Mouse (Mus musculus) R1 (cell line): ENCODE data around the gene Habp2.
"Not testable (repeated sequence)": the region's sequence is repeated elsewhere in the genome, so short reads cannot be mapped to it uniquely, and the experiment has no call there.

Experiments
- DNase-seq: peaks from one replicate; pipeline ENCODE4 v3.0.0-alpha.2; 2018; ENCODE audit warnings: low read depth, low spot score

Habp2 gene

GRCm38 (mm10) chr19:56357374-56357708, 70.4 kb downstream of the Habp2 start:
- not testable (repeated sequence) for DNase-seq

DNA sequence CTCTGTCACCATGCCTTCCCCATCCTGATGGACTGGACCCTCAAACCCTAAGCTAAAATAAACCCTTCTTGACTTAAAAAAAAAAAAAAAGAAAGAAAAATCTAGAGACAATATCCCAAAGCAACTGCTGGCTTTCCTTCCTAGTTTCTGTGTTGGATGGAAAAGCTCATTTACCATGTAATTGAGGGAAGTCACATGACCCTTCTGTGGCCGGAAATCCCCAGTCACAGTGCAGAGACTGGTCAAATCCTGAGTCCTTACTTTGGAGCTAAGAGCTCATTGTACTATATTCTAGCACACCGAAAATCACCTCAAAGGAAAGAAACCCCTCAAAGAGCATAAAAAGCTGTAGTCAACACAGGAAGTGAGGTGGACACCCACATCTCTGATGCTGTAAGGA, 72.0 kb downstream of the Habp2 start:
- no peak for DNase-seq

DNA sequence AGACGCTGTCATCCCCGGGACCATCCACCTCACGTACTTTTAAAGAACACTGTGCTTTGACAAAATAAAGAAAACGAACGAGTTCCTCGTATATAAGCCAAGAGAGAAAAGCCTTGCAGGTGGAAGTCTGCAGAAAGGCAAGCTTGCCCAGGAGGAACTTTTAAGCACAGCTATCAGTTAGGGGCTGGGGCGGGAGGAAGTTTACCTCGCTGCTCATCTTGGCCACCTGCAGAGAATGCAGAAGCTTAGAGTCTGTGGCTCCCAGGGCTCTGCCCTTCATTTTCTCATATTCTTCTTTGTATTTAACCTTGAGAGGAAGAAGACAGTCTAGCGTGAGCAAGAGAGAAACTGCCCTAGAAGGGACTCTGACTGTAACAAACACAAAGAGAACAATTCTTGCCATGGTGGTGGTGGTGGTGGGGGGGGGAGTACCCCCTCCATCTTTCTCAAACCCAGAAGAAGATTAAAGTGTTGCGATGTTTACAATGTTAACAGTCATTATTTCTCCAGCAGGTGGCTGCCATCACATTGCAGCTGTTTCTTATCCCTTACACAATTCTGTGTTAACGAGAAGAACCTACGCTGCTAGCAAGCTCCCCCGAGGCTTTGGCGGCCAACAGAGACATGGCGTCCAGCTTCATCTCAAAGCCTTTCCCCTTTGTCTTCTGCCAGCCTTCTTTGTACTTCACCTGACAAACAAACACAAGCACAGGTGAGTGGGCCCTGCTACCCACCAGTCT, 77.0 kb downstream of the Habp2 start:
- DNase-seq: no peak

- no peak for DNase-seq
These were observed 77.6 kb downstream of the Habp2 start for GRCm38 (mm10) chr19:56364563-56364962.

DNA sequence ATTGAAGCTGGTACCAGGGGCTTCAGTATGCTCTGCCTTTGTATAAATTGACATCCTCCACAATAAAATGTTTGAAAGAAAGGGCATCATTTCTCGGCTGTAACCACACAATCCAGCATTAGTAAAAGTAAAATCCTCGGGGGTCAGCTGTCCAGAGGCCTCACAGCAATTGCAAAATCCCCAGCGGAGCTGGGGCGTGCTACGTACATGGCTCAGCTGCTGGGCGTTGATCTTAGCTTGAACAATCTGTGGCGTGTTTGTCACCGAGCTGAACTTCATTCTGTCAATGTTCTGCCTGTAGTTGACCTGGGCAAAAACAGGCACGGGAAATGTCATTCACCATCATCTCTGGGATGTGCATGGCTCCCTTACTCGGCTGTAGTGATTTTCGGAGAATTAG, 79.2 kb downstream of the Habp2 start:
- no peak for DNase-seq

GRCm38 (mm10) chr19:56366625-56367024, 79.7 kb downstream of the Habp2 start:
- DNase-seq: no peak

DNA sequence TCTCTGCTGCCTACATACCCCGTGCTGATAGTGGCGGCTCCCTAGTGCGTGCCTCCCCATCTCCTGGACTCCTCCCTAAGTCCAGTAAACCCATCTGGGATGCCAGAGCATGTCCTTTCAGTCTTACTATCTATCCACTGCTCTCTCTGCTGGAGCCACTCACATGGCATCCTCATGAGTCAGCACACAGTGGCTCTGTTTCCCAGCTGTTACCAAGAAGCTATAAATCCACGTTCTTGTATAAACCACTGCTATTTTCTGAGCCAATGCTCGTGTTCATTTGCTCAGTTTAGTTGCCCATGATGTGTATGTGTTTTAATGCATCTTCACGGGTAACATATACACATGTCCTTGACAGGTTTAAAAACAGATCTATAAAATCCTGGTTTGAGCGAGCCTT, 80.8 kb downstream of the Habp2 start:
- no peak for DNase-seq

DNA sequence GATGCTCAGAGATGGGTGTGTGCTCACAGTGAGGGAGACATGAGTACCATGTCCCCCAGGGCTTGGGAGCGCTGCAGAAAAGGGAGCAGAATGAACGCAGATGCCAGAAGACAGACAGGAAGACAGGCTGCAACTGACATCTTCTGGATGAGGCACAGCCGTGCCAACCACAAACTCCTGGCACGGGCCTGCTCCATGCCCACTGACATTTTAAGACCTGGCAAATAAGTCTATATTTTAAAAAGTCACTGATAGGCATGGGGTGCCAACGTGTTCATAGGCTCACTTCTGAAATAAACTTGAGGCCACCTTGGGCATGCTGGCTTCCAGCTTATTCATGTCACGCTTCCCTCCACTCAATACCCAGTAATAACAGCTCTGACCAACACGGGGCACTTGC, 82.0 kb downstream of the Habp2 start:
- DNase-seq: no peak
